Mouse (Mus musculus) neural tube, embryonic 11.5 days (tissue): ENCODE results near the gene Eef1akmt3. TPM values are rescaled to one million over a fixed set of nuclear protein-coding genes. Genes with fewer than 3 reads are reported as not detected.

Source experiments
- ATAC-seq: fragments of 200-750 bp; cut with Nextera tagmentation; 2 replicates; pipeline ENCODE4 v1.8.0; 2017; ENCODE audit warnings: moderate number of reproducible peaks, mild to moderate bottlenecking, moderate TSS enrichment, moderate library complexity; ENCODE audit not compliant: insufficient read depth, low FRiP score, low TSS enrichment
- DNase-seq: peaks from one replicate; pipeline ENCODE4 v3.0.0-alpha.2; 2015; ENCODE audit warnings: low spot score
- H3K27ac ChIP-seq: fragments of 300-500 bp; sonication (generic); 2 replicates; pipeline ENCODE4 v1.5.1; 2014; ENCODE audit warnings: low read depth, mild to moderate bottlenecking, low read length
- H3K27me3 ChIP-seq: fragments of 300-500 bp; sonication (generic); 2 replicates; pipeline ENCODE4 v1.6.1; 2014; ENCODE audit warnings: mild to moderate bottlenecking, low read length, mixed read lengths; ENCODE audit not compliant: control insufficient read depth, insufficient read depth
- H3K36me3 ChIP-seq: fragments of 300-500 bp; sonication (generic); 2 replicates; pipeline ENCODE4 v1.6.1; 2014; ENCODE audit warnings: mild to moderate bottlenecking, low read length, moderate library complexity, mixed read lengths; ENCODE audit not compliant: control insufficient read depth, insufficient read depth
- H3K4me1 ChIP-seq: fragments of 300-500 bp; sonication (generic); 2 replicates; pipeline ENCODE4 v1.6.1; 2014; ENCODE audit warnings: low read length, mixed read lengths; ENCODE audit not compliant: control insufficient read depth, insufficient read depth
- H3K4me2 ChIP-seq: fragments of 300-500 bp; sonication (generic); 2 replicates; pipeline ENCODE4 v1.6.1; 2014; ENCODE audit warnings: low read depth, mild to moderate bottlenecking, moderate library complexity
- H3K4me3 ChIP-seq: fragments of 300-500 bp; sonication (generic); 2 replicates; pipeline ENCODE4 v1.5.1; 2014; ENCODE audit warnings: low read depth, low read length
- H3K9ac ChIP-seq: fragments of 300-500 bp; sonication (generic); 2 replicates; pipeline ENCODE4 v1.6.1; 2014; ENCODE audit warnings: mild to moderate bottlenecking, low read length
- H3K9me3 ChIP-seq: fragments of 300-500 bp; sonication (generic); 2 replicates; pipeline ENCODE4 v1.6.1; 2016; ENCODE audit warnings: low read length; ENCODE audit not compliant: control insufficient read depth
- WGBS: fragments of 180-500 bp; shearing (Covaris S2); extraction: QIAGEN DNeasy Blood & Tissue Kit; methylation state at CpG from one replicate; pipeline ENCODE4 v1.1.7; 2014; 5-methylcytosine and 5-hydroxymethylcytosine counted together
- polyA plus RNA-seq: library from polyadenylated mRNA; unstranded; fragments of >200 nt; fragmentation: Nextera tagmentation; extraction: Ambion mirVana; gene quantifications from 2 replicates; pipeline ENCODE4 v1.2.1, GENCODE M21; 2014

Eef1akmt3 gene
- polyA plus RNA-seq, 1 experiment from 2014 or later, result 0.32 TPM

DNA sequence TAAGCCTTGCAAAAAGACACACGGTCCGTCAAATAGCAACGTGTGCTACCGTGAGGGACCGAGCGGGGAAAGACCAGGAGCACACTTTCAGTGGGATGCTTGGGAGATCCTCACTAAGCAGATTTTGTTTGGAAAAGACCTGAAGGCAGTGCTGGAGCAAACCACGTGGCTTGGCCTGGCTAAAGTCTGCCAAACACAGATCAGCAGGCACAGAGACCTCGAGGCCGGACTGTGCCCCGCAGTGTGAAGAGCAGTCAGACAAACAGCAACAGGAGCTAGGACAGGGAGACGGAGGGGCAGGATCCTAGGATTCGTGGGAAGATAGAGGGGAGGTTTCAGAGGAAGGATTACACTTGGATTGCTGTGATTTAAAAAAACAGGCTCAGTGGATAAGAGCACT is 5.0 kb downstream of the Eef1akmt3 start:
- Histone ChIP-seq H3K4me1 (no peaks in the 10 kb centered on the region), H3K9me3 (no peaks in the 10 kb centered on the region), H3K27me3 (no peaks in the 10 kb centered on the region), H3K9ac (no peak overlapping the region), H3K27ac (no peak overlapping the region), H3K4me3 (no peak overlapping the region), H3K4me2 (no peak overlapping the region), H3K36me3 (no peaks in the 10 kb centered on the region)
- 86% methylated on average over 12 of the region's 12 CpGs for WGBS
- ATAC-seq, result no peak
- DNase-seq, result no peak

DNA sequence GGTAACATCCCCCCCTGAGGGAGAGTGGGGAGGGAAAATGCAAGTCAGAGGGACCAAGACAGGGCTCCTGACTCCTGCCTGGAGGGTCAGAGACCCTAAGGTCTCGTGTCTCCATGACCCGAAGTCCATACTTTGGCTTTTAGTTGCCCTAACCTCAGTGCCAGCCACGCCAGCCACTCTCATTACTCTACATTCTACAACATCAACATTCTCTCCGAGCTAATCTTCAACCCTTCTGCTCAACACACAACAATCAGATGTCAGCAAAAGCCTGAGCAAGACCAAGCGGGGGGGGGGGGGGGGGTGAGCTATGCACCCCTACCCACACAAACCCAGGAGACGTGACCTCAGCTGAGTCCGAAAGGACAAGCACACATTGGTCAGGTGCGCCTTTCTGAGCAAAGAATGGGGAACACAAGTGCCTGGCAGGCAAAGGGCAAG is 8.0 kb downstream of the Eef1akmt3 start:
- Histone ChIP-seq H3K4me1 (0 out of 2 replicates have a peak, but pooled peaks cover 4% of the 10 kb centered on the region), H3K27ac (no peak overlapping the region), H3K36me3 (0 out of 2 replicates have a peak, but pooled peaks cover 2% of the 10 kb centered on the region), H3K4me2 (no peak overlapping the region), H3K9ac (no peak overlapping the region), H3K4me3 (no peak overlapping the region), H3K9me3 (no peaks in the 10 kb centered on the region), H3K27me3 (no peaks in the 10 kb centered on the region)
- ATAC-seq (no peak), DNase-seq (no peak)
- 90% methylated on average over 7 of the region's 8 CpGs for WGBS

DNA sequence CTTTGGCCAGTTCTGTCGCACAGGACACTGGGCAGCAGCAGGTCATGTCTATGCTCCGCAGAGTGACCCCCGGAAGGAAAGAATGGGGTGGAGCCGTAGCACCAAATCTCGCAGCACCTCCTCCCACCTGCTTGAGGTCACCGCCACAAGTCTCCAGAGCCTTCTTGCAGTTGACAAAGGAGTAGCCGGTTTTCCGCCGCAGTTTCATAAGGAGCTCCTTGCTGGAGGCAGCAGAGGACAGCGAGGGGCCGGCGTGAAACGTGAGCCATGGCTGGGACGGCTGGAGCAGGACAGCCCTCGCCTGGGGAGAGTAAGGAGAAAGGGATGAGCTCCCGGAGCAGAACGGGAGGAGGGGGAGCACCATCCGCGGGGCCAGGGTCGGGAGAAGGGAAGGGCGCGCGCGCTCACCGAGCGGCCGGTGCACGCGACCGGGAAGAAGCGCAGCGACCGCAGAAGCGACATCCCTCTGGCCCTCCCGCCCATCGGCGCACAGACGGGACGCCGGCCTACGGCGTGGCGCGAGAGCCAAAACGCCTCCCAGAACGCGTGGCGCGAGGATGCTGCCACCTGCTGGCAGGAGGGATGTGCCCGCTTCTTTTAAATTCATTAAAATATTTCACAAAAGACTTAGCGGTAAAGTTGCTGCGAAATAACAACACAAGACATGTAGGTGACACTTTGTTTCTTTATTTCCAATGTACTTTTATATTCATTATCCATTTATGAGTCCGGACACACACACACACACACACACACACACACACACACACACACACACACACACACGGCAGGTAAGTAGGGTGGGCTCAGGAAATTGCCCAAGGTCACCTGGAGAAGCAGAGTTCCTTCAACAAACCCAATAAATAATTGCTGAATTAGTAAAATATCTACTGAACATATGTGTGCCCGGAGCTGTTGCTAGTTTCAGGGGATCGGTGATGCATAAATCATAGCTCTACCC is 10.7 kb downstream of the Eef1akmt3 start, which contains the start of gene Tsfm:
Gene Tsfm (minus strand): TSS at position 505 of the 961 bp plus-strand sequence.
- DNase-seq (peak; percentile 93), ATAC-seq (peak; percentile 86)
- Histone ChIP-seq H3K4me1 (0 out of 2 replicates have a peak, but pooled peaks cover 4% of the 10 kb centered on the region), H3K9me3 (no peaks in the 10 kb centered on the region), H3K27ac (peak within 1 kb of the TSS; percentile 11; the same call in 1 of the 2 replicates), H3K4me2 (peak within 1 kb of the TSS; percentile 51), H3K4me3 (peak within 1 kb of the TSS; percentile 69), H3K36me3 (peaks cover 14% of the 10 kb centered on the region), H3K9ac (peak within 1 kb of the TSS; percentile 76), H3K27me3 (no peaks in the 10 kb centered on the region)
- 6% methylated on average over 51 of the region's 56 CpGs for WGBS

DNA sequence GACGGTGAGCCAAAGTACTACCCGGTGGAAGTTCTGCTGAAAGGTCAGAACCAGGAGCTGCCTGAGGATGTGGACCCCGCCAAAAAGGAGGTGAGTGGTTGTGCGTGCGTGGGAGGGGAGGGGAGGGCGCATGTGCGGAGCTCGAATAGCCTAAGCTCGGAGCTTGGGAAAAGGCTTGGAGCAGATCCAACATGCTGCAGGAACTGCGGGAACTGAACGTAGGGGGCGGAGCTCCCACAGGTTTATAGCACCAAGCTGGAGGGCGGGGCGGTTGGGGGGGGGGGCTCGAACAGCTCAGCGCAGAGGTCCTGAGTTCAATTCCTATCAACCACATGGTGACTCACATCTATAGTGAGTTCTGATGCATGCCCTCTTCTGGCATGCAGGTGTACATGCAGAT is 22.9 kb downstream of the Eef1akmt3 start:
- Histone ChIP-seq H3K27me3 (no peaks in the 10 kb centered on the region), H3K4me3 (no peak overlapping the region), H3K9me3 (no peaks in the 10 kb centered on the region), H3K9ac (no peak overlapping the region), H3K27ac (no peak overlapping the region), H3K4me2 (no peak overlapping the region), H3K36me3 (peaks cover 6% of the 10 kb centered on the region), H3K4me1 (no peaks in the 10 kb centered on the region)
- 78% methylated on average over 16 of the region's 16 CpGs for WGBS
- ATAC-seq, result no peak
- no peak for DNase-seq

DNA sequence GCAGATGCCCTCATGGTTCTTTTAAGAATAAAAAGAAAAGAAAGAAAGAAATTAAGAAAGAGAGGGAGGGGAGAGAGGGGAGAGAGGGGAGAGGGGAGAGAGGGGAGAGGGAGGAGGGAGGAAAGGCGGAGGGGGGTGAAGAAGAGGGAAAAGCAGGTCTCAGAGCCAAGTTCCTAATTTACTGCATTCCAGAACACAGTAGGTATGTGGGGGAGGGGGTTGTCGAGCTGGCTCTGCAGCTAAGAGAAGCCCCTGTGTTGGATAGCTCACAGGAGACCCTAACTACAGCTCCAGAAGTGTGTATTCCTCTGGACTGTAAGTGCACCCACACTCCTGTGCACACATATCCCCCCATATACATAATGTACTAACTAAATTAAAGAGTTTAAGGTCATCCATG is 24.2 kb downstream of the Eef1akmt3 start:
- DNase-seq (no peak), ATAC-seq (no peak)
- Histone ChIP-seq H3K4me2 (no peak overlapping the region), H3K9ac (no peak overlapping the region), H3K9me3 (no peaks in the 10 kb centered on the region), H3K4me1 (no peaks in the 10 kb centered on the region), H3K36me3 (no peaks in the 10 kb centered on the region), H3K27ac (no peak overlapping the region), H3K4me3 (no peak overlapping the region), H3K27me3 (no peaks in the 10 kb centered on the region)
- WGBS, result 25% methylated on average over 2 of the region's 2 CpGs

DNA sequence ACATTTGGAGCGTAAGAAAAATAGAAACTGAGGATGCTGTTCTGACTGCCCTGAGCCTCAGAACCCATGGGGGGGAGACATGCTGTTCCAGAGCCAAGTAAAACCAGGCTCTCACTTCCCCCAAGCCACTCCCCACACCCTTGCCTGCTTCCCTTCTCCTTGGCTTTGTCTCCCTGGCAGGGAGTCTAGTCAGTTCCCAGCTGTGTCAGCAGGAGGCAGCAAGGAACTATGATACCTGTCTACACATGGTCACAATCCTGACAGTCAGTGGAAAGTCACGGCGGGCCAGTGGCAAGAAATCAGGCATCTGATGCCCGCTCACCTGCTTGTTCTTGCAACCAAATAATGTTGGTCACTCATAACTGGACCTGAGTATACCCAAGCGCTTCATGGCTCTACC is 24.8 kb downstream of the Eef1akmt3 start:
- Histone ChIP-seq H3K27me3 (no peaks in the 10 kb centered on the region), H3K9me3 (no peaks in the 10 kb centered on the region), H3K4me1 (no peaks in the 10 kb centered on the region), H3K4me2 (no peak overlapping the region), H3K27ac (no peak overlapping the region), H3K36me3 (no peaks in the 10 kb centered on the region), H3K9ac (no peak overlapping the region), H3K4me3 (no peak overlapping the region)
- DNase-seq, result no peak
- 66% methylated on average over 5 of the region's 5 CpGs for WGBS
- no peak for ATAC-seq

DNA sequence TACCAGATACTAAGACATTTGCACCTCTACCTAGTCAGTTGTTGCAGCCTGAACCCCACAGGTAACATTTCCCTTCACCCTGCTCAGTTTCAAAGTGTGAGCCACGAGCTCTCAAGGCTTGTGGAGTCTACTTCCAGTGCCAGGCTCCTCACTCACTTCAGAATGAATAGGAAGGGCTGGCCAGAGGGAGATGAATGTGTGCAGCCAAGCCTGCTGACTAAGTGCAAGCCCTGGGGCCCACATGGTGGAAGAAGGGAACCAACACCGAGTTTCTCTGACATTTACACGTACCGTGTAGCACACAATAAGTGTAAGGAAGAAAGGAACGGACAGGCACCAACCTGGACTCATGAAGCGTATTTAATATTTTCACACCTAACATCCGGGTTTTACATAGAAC is 37.5 kb downstream of the Eef1akmt3 start:
- Histone ChIP-seq H3K9me3 (no peaks in the 10 kb centered on the region), H3K27me3 (no peaks in the 10 kb centered on the region), H3K27ac (no peak overlapping the region), H3K36me3 (peaks cover 2% of the 10 kb centered on the region; the same call in 1 of the 2 replicates), H3K9ac (no peak overlapping the region), H3K4me3 (no peak overlapping the region), H3K4me1 (no peaks in the 10 kb centered on the region), H3K4me2 (no peak overlapping the region)
- WGBS, result 85% methylated on average over 7 of the region's 7 CpGs
- no peak for ATAC-seq
- DNase-seq, result no peak

DNA sequence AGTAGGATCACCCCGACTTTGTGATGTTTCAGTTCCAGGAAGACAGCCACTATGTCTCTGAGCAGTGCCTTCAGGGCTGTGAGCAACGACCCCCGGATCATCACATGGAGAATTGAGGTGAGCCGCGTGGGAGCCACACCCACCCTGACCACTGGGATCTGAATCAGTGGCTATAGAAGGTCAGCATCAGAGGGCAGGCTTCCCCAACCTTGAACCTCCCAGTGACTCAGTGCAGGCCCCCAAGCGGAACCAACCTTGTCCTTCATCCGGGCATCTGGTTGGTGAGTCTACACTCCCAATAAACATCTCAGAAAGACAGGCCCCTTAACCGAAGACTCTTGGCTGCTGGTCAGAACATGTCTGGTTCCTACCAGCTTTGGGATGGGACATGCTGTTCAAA is 38.0 kb downstream of the Eef1akmt3 start:
- no peak overlapping the region for H3K4me2 ChIP-seq
- H3K9me3 ChIP-seq, result no peaks in the 10 kb centered on the region
- 84% methylated on average over 8 of the region's 8 CpGs for WGBS
- no peaks in the 10 kb centered on the region for H3K27me3 ChIP-seq
- no peak for ATAC-seq
- peaks cover 3% of the 10 kb centered on the region; the same call in 1 of the 2 replicates for H3K36me3 ChIP-seq
- H3K4me3 ChIP-seq, result no peak overlapping the region
- H3K27ac ChIP-seq, result no peak overlapping the region
- H3K9ac ChIP-seq, result no peak overlapping the region
- no peaks in the 10 kb centered on the region for H3K4me1 ChIP-seq
- DNase-seq, result no peak

DNA sequence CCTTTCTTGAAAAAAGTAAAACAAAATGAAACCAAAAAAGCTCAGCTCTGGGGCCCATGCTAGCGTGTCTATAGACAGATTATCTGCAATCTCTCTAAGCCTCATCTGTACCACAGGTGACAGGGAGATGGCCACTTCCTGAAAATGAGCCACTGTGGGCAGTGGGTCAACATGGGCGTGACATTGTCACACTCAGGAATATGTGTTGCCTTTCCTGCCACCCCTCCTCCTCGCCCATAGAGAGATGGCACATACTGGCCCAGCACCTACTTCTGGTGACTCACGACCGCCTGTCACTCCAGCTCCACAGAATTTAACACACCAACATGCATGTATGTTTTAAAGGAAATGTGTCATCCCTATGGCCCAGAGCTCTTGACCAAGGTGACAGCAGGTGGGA is 38.5 kb downstream of the Eef1akmt3 start:
- peaks cover 8% of the 10 kb centered on the region; the same call in 1 of the 2 replicates for H3K36me3 ChIP-seq
- no peak overlapping the region for H3K4me3 ChIP-seq
- ATAC-seq (no peak), DNase-seq (no peak)
- no peaks in the 10 kb centered on the region for H3K9me3 ChIP-seq
- H3K27me3 ChIP-seq, result no peaks in the 10 kb centered on the region
- no peak overlapping the region for H3K4me2 ChIP-seq
- 88% methylated on average over 5 of the region's 5 CpGs for WGBS
- H3K27ac ChIP-seq, result no peak overlapping the region
- no peak overlapping the region for H3K9ac ChIP-seq
- H3K4me1 ChIP-seq, result no peaks in the 10 kb centered on the region
